Mouse (Mus musculus): ENCODE measurements at regions not wholly inside any gene's neighbourhood (a gene's known extent, or its start where the extent isn't known, plus 50 kb on each side); places are given as distances from the start of the nearest gene placed in this dataset.
A peak's percentile ranks its signal among the peaks of the same experiment; 100 is the strongest.
"Not testable (repeated sequence)": the region's sequence is repeated elsewhere in the genome, so short reads cannot be mapped to it uniquely, and the experiment has no call there.

DNA sequence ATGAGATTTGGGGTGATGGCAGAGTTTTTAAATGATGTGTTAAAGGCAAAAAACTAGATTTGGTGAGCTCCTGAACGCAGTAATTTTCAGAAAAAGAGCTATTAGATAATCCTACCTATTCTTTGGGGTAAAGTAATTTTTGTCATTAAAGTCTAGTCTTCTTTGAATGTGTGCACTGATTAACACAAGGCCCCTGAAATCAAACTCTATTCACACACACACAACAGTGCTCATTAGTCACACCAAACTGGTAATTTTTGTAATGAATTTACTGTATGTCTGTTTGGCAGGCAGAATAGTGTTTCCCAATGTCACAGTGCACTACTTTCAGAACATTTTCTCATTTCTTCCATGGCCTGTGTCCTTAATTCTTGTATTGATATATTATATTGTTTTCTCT lies 296.8 kb downstream of the Arl6ip6 start:
- Histone ChIP-seq H3K4me1 (no peaks in the 10 kb centered on the region; the same call in 1 of the 2 replicates), H3K36me3 (no peaks in the 10 kb centered on the region), H3K27me3 (ENCODE audit: low read depth, poor library complexity, severe bottlenecking) (no peaks in the 10 kb centered on the region), H3K4me3 (no peak overlapping the region), H3K9me3 (replicated peaks) (no peaks in the 10 kb centered on the region), H3K27ac (replicated peaks) (no peak overlapping the region)
- WGBS, result 89% methylated on average over 1 of the region's 1 CpGs
- no peak for DNase-seq (ENCODE audit: low spot score)

DNA sequence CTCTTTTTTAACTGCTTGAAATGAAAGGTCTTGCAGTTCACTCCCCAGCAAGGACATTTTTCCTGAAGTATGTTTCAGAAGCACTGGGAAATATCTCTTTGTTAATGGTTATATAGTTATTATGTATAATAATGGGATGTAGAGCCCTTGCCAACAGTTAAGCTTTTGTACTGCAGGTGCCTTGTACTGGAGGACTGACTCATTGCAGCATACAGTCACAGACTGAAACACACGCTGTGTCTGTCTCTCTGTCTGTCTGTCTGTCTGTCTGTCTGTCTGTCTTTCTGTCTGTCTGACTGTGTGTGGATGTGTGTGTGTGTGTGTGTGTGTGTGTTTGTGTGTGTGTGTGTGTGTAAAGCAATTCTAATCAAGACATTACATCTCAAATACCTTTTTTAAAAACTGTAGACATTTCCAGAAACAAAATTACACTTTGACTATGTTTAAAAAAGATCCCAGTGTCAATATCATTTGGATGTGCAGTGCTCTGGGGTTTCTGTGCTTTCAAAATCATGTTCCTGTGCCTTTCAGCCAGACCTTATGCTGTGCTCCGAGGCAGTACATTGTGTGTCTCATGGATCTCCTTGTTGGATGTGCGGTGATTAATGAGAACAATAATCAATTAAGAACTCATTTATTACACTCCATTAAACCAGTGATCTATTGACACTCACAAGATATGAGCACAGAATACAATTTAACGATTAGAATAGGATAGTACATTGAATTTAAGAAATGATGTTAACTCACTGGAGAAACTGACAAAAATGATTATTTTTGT lies 299.5 kb downstream of the Arl6ip6 start:
- H3K4me3 ChIP-seq, result no peak overlapping the region
- no peaks in the 10 kb centered on the region for H3K9me3 ChIP-seq (replicated peaks)
- DNase-seq (ENCODE audit: low spot score), result no peak
- no peak overlapping the region for H3K27ac ChIP-seq (replicated peaks)
- H3K27me3 ChIP-seq (ENCODE audit: low read depth, poor library complexity, severe bottlenecking), result no peaks in the 10 kb centered on the region
- no peaks in the 10 kb centered on the region for H3K36me3 ChIP-seq
- 87% methylated on average over 4 of the region's 4 CpGs for WGBS
- no peaks in the 10 kb centered on the region; the same call in 1 of the 2 replicates for H3K4me1 ChIP-seq

- no peaks in the 10 kb centered on the region for H3K4me1 ChIP-seq
- no peaks in the 10 kb centered on the region for H3K36me3 ChIP-seq
- no peak overlapping the region for H3K27ac ChIP-seq (replicated peaks)
- DNase-seq (ENCODE audit: low spot score), result no peak
- WGBS, result 90% methylated on average over 2 of the region's 2 CpGs
- no peaks in the 10 kb centered on the region for H3K27me3 ChIP-seq (ENCODE audit: low read depth, poor library complexity, severe bottlenecking)
- no peaks in the 10 kb centered on the region for H3K9me3 ChIP-seq (replicated peaks)
- H3K4me3 ChIP-seq, result no peak overlapping the region
Measured at GRCm38 (mm10) chr2:53492788-53493187, 301.3 kb downstream of the Arl6ip6 start.

DNA sequence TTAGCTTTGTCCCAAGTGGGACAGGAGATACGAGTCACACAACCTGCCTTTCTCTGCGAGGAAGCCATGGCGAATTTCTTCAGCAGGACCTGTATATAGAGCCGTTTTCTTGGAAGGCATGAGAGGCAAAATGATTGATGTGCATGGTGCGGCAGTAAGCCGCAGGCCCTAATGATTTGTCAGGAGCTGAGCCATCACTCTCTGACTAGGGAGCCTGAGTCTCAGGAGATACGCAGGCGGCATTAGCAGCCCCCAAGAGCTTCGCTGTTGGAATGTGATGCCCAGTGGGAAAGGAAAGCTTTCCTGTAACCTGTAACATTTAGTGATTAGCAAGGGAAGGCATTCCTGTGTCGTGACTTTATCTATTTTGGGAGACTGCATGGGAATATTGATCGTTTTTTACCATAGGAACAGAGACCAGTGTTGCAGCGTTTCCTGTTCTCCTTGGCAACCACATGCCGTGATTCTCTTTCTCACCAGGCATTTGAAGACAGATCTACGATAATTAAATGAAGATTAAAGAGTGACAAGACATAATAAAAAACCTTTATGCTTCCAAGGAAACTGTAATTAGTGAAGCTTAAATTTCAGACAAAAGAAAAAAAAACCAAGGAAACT lies 310.2 kb downstream of the Arl6ip6 start:
- Histone ChIP-seq H3K4me3 (no peak overlapping the region), H3K36me3 (no peaks in the 10 kb centered on the region), H3K27ac (replicated peaks) (no peak overlapping the region), H3K9me3 (replicated peaks) (no peaks in the 10 kb centered on the region), H3K4me1 (no peaks in the 10 kb centered on the region; the same call in 1 of the 2 replicates), H3K27me3 (ENCODE audit: low read depth, poor library complexity, severe bottlenecking) (no peaks in the 10 kb centered on the region)
- WGBS, result 64% methylated on average over 14 of the region's 14 CpGs
- DNase-seq (ENCODE audit: low spot score), result peak; percentile 13

DNA sequence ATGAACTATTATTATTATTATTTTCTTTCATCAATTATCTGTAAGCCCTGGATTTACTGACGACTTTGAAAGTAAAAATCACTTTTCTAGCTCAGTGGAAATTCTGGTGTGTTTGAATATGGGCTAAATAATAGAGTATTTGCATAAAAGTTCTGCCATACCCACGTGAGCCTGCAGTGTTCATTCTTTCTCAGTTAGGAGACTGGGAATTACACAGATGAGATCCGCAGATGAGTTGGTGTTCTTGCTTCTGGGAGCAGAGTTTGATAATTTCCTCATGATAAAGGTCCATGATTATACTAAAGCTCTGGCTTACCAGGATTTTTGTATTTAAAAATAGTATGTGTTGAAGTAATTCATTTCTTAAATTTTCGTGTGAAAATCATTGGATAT lies 310.7 kb downstream of the Arl6ip6 start:
- H3K36me3 ChIP-seq, result no peaks in the 10 kb centered on the region
- H3K27me3 ChIP-seq (ENCODE audit: low read depth, poor library complexity, severe bottlenecking), result no peaks in the 10 kb centered on the region
- no peak overlapping the region for H3K4me3 ChIP-seq
- WGBS, result 71% methylated on average over 4 of the region's 4 CpGs
- no peaks in the 10 kb centered on the region; the same call in 1 of the 2 replicates for H3K4me1 ChIP-seq
- no peak for DNase-seq (ENCODE audit: low spot score)
- H3K9me3 ChIP-seq (replicated peaks), result no peaks in the 10 kb centered on the region
- H3K27ac ChIP-seq (replicated peaks), result no peak overlapping the region

GRCm38 (mm10) chr2:53542097-53542496 lies 350.6 kb downstream of the Arl6ip6 start:
- Histone ChIP-seq H3K4me1 (no peaks in the 10 kb centered on the region), H3K27ac (replicated peaks) (no peak overlapping the region), H3K4me3 (no peak overlapping the region), H3K9me3 (replicated peaks) (no peaks in the 10 kb centered on the region), H3K27me3 (ENCODE audit: low read depth, poor library complexity, severe bottlenecking) (no peaks in the 10 kb centered on the region), H3K36me3 (no peaks in the 10 kb centered on the region)
- DNase-seq (ENCODE audit: low spot score), result no peak
- WGBS, result 94% methylated on average over 2 of the region's 2 CpGs

DNA sequence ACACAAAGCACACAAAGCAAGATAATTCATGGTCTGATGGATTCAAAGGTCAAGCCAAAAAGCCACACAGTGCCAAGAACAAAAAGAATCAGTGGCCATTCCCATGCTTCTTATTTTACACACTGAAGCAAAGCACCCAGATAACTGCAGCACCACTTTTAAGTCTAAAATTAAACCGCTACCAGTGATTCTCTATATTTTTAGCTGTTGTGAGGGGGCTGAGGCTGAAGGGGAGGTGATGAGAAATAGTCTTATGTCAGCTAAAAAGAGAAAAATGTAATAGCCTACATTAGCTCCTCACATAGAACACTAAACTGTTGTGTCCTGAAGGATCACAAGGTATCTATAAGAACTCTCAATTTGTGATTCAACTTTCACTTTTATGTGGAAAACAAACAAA lies 382.5 kb downstream of the Arl6ip6 start:
- no peaks in the 10 kb centered on the region for H3K36me3 ChIP-seq
- WGBS, result 64% methylated on average over 1 of the region's 1 CpGs
- H3K27me3 ChIP-seq (ENCODE audit: low read depth, poor library complexity, severe bottlenecking), result no peaks in the 10 kb centered on the region
- H3K4me1 ChIP-seq, result no peaks in the 10 kb centered on the region
- DNase-seq (ENCODE audit: low spot score), result no peak
- no peak overlapping the region for H3K27ac ChIP-seq (replicated peaks)
- no peak overlapping the region for H3K4me3 ChIP-seq
- no peaks in the 10 kb centered on the region for H3K9me3 ChIP-seq (replicated peaks)

DNA sequence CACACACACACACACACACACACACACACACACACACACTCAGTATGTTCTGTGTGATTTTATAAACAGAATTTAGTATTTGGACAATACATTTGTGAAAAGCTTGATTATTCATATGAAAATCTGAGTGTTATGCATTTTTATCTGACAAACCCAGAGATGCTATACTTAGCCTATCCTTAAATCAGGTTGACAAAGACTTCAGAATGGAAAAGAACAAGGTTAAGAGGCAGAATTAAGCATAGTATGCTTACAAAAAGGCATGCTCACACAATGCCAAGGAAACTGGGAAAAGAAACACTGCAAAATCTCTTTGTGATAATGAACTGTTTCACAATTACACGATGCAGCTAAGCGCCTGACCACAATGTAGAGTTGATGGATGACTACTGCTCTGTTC lies 414.3 kb downstream of the Arl6ip6 start:
- Histone ChIP-seq H3K27me3 (ENCODE audit: low read depth, poor library complexity, severe bottlenecking) (no peaks in the 10 kb centered on the region), H3K36me3 (no peaks in the 10 kb centered on the region), H3K4me1 (no peaks in the 10 kb centered on the region), H3K9me3 (replicated peaks) (no peaks in the 10 kb centered on the region), H3K27ac (replicated peaks) (no peak overlapping the region), H3K4me3 (no peak overlapping the region)
- WGBS, result 84% methylated on average over 2 of the region's 2 CpGs
- DNase-seq (ENCODE audit: low spot score), result no peak

- H3K27me3 ChIP-seq (ENCODE audit: low read depth, poor library complexity, severe bottlenecking), result no peaks in the 10 kb centered on the region
- H3K36me3 ChIP-seq, result no peaks in the 10 kb centered on the region
- H3K4me3 ChIP-seq, result no peak overlapping the region
- no peak overlapping the region for H3K27ac ChIP-seq (replicated peaks)
- H3K4me1 ChIP-seq, result no peaks in the 10 kb centered on the region
- no peak for DNase-seq (ENCODE audit: low spot score)
- no peaks in the 10 kb centered on the region for H3K9me3 ChIP-seq (replicated peaks)
- 89% methylated on average over 3 of the region's 3 CpGs for WGBS
Measured at GRCm38 (mm10) chr2:53619681-53620080, 428.2 kb downstream of the Arl6ip6 start.

DNA sequence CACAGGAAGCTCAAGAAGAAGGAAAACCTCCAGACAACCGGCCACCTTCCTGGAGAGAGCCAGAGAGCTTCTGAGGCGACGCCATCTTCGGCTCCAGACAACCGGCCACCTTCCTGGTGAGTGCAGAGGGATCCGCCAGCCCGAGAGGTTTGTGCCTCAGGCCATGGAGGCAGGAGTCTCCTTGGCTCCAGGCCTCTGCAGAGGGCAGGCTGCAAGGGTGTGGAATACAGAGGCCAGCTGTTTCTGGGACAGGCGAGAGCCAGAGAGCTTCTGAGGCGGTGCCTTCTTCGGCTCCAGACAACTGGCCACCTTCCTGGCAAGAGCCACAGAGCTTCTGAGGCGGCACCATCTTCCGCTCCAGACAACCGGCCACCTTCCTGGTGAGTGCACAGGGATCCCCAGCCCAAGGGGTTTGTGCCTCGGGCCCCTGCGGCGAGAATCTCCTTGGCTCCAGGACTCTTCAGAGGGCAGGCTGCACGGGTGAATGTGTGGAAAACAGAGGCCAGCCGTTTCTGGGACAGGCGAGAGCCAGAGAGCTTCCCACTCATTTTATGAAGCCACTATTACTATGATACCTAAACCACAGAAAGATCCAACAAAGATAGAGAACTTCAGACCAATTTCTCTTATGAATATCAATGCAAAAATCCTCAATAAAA lies 441.4 kb downstream of the Arl6ip6 start:
- H3K4me1 ChIP-seq; H3K36me3 ChIP-seq; H3K27me3 ChIP-seq (ENCODE audit: low read depth, poor library complexity, severe bottlenecking); H3K4me3 ChIP-seq; H3K27ac ChIP-seq (replicated peaks); DNase-seq (ENCODE audit: low spot score); H3K9me3 ChIP-seq (replicated peaks): not testable (repeated sequence)
- WGBS, result 66% methylated on average over 19 of the region's 19 CpGs

GRCm38 (mm10) chr2:53668599-53669372 lies 416.6 kb downstream of the Rprm start:
- no peak overlapping the region for H3K4me3 ChIP-seq
- no peaks in the 10 kb centered on the region for H3K36me3 ChIP-seq
- DNase-seq (ENCODE audit: low spot score), result no peak
- H3K27ac ChIP-seq (replicated peaks), result no peak overlapping the region
- H3K9me3 ChIP-seq (replicated peaks), result no peaks in the 10 kb centered on the region
- WGBS, result 87% methylated on average over 6 of the region's 6 CpGs
- H3K4me1 ChIP-seq, result no peaks in the 10 kb centered on the region
- H3K27me3 ChIP-seq (ENCODE audit: low read depth, poor library complexity, severe bottlenecking), result no peaks in the 10 kb centered on the region

DNA sequence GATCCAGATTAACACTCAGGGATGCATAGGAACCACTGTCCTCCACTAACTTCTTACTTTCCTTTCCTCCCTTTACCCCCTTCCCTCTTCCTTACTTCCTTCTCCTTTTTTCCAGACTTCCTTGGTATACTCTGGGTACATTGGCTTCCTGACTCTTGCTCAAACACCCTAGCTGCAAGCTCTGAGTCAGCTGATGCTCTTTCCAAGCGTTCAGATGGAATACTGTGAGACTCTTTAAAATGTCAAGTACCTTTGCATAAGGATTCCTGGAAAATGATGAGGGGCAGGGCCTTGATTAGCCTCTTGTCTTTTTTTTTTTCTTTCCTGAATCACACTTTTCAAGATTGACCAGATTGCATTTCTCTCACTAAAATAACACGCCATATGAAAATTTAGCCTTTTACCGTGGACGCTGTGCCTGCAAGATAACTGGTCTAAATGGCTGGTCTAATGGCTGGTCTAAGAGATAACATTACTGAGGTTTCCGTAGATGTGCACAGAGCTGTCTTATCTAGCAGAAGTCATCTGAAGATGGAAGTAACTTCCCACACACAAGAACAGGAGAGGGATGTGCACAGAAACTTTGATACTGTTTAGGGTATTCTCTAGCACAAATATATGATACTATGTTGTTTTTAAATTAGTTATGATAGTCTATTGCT lies 404.9 kb downstream of the Rprm start:
- no peaks in the 10 kb centered on the region for H3K36me3 ChIP-seq
- H3K4me1 ChIP-seq, result peaks cover 11% of the 10 kb centered on the region
- H3K27me3 ChIP-seq (ENCODE audit: low read depth, poor library complexity, severe bottlenecking), result no peaks in the 10 kb centered on the region
- 86% methylated on average over 5 of the region's 5 CpGs for WGBS
- no peak for DNase-seq (ENCODE audit: low spot score)
- no peaks in the 10 kb centered on the region for H3K9me3 ChIP-seq (replicated peaks)
- no peak overlapping the region for H3K4me3 ChIP-seq
- H3K27ac ChIP-seq (replicated peaks), result no peak overlapping the region

Data from midbrain, embryonic 10.5 days (tissue).